Mouse (Mus musculus): ENCODE results near the gene Tmem132d. TPM values are rescaled to one million over a fixed set of nuclear protein-coding genes. Genes with fewer than 3 reads are reported as not detected.

Gene Tmem132d
- total RNA-seq, 2 experiments from 2014 or later, result not detected

DNA sequence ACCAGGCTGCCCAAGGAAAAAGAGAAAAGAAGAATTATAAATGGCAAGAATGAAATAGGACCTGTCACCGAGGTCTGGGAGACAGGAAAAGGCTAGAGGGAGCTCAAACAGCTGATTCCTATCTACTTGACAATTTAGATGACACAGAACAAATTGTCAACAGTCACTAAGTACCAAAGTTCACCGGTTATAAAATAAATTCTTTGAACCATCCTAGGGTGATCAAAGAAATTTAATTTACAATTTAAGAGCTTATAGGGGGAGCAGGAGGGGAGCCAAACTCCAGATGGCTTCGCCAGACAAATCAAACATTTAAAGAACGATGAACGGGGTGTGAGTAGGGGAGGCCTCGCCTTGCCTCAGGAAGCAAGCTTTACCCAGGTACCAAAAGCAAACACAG is 20.6 kb downstream of the Tmem132d start:
- no peak for ATAC-seq (replicated peaks; ENCODE audit: low FRiP score, poor library complexity, severe bottlenecking)

- ATAC-seq (replicated peaks; ENCODE audit: low FRiP score, poor library complexity, severe bottlenecking), result no peak
These were observed 25.3 kb downstream of the Tmem132d start for GRCm38 (mm10) chr5:128407546-128407945.

- ATAC-seq (replicated peaks; ENCODE audit: low FRiP score, poor library complexity, severe bottlenecking), result no peak
These were observed 27.8 kb downstream of the Tmem132d start for GRCm38 (mm10) chr5:128405071-128405470.

DNA sequence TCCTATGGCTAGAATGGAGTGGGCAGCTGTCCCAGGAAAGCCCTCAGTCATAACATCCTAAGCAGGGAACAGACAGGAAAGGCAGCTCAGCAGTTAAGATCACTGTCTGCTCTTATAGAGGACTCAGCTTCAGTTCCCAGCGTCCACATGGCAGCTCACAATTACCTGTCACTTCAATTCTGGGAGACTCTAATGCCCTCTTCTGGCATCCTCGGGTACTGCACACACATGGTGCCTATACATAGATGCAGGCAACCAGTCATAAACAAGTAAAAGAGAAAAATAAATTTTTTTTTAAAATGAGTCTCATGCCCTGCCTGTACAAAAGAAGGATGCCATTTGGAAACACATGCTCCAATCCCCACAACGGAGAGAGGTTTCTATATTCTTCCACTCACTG is 28.7 kb downstream of the Tmem132d start:
- no peak for ATAC-seq (replicated peaks; ENCODE audit: low FRiP score, poor library complexity, severe bottlenecking)

DNA sequence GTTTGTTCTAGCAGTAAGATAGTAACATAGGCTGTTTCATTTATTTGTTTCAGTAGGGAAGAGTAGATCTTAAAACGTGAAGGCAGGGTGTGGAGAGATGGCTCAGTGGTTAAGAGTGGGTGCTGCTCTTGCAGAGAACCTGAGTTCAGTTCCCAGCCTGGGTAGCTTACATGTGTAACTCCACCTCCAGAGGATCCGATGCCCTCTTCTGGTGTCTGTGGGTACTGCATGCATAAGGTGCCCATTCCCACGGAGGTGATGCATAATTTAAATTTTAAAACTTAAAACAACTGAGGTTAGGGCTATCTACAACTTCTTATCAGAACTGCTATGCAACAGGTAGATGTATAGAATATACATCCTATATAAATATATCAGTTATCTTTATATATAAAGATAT is 40.5 kb downstream of the Tmem132d start:
- ATAC-seq (replicated peaks; ENCODE audit: low FRiP score, poor library complexity, severe bottlenecking), result no peak

DNA sequence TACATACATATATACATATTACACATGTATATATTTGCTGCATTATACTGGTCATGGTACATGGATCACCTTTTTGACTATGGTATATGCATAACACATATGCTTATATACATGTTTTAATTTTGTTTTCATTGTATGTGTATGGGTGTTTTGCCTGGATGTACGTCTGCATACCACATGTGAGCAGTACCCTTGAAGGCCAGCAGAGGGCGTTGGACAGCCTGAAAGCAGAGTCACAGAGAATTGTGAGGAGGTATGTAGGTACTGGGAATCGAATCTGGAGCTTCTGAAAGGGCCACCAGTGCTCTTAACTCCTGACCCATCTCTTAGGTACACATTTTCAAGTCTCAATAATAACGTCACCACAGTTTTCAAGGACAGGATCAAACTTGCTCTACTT is 43.2 kb downstream of the Tmem132d start:
- ATAC-seq (replicated peaks; ENCODE audit: low FRiP score, poor library complexity, severe bottlenecking), result no peak

- no peak for ATAC-seq (replicated peaks; ENCODE audit: low FRiP score, poor library complexity, severe bottlenecking)
These were observed 44.3 kb downstream of the Tmem132d start for GRCm38 (mm10) chr5:128388358-128389141.

DNA sequence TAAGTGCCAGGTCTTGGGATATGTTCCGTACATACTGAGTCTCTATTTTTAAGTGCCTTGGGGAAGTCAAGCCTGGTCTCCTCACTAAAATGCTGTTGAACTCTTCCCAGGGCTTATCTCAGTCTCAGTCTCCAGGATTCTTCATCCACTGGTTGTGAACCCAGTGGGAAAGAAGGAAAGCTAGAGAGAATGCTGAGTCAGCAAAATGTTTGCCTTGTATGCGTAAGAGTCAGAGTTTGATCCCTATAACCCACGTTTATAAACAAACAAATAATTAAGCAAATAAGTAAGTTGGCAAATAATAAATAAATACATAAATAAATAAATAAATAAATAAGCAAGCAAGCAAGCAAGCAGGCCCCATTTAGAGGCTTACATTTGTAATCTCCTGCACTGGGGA is 63.1 kb downstream of the Tmem132d start:
- ATAC-seq (replicated peaks; ENCODE audit: low FRiP score, poor library complexity, severe bottlenecking), result no peak

DNA sequence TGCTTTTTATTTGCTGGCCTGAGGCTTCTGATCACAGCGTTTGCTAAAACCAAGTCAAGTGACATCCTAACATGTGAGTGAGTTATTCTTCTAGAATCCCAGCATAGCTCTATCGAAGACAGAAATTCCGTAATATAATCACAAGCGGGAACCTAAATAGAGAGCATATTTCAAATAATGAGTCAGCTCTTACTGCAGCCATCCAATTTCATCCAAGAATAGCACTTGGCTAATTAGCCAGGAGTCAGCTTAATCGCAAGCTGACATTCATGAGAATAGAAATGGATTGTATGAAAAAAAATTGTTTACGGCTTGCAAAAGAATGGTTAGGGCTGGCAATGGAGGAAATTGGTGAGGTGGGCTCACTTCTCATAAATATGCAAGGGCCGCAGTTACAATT is 63.8 kb downstream of the Tmem132d start:
- ATAC-seq (replicated peaks; ENCODE audit: low FRiP score, poor library complexity, severe bottlenecking), result no peak

DNA sequence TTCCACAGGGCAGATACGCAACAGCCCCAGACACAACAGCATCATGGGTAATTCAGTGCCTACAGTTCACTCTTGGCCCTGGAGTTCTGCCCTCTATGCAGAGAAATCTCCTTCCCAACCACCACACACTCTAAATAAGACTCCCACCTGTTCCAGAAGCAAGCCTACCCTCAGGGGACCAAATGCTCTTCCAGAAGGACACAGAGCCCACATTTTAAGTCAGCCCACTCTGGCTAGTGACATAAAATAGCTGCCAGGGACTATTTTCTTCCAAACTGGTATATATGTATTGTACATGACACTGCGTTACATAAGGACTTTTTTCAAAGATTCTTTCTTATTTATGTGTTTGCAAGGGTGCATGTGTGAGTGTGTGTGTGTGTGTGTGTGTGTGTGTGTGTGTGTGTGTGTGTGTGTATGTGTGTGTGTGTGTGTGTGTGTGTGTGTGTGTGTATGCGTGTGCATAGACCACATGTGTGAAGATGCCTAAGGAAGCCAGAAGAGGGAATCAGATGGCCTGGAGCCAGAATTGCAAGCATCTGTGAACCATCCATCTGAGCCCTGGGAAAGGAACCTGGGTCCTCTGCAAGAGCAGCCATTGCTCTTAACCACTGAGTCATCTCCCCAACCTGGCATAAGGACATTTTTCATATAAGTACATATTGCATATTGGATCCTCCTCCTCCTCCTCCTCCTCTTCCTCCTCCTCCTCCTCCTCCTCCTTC is 67.5 kb downstream of the Tmem132d start:
- ATAC-seq (replicated peaks; ENCODE audit: low FRiP score, poor library complexity, severe bottlenecking), result no peak

- no peak for ATAC-seq (replicated peaks; ENCODE audit: low FRiP score, poor library complexity, severe bottlenecking)
These were observed 71.8 kb downstream of the Tmem132d start for GRCm38 (mm10) chr5:128360946-128361675.

DNA sequence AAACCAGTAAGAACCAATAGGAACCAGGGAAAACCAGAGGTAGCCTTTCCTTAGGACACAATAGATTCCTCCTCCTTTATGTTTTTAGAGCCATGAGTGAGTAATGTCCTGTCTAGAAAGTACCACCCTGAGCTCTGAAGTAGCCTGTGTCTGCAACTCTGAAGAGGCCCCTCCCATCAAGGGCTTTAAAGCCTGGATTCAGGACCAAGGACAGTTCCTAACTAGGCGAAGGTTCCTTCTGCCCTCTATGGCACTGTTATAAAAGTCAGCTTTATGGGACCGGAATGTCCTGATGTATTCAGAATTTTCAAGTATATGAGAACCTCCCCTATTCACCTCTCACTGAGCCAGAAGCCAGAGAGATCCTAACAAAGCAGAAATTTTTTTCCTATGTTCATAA is 84.0 kb downstream of the Tmem132d start:
- no peak for ATAC-seq (replicated peaks; ENCODE audit: low FRiP score, poor library complexity, severe bottlenecking)

DNA sequence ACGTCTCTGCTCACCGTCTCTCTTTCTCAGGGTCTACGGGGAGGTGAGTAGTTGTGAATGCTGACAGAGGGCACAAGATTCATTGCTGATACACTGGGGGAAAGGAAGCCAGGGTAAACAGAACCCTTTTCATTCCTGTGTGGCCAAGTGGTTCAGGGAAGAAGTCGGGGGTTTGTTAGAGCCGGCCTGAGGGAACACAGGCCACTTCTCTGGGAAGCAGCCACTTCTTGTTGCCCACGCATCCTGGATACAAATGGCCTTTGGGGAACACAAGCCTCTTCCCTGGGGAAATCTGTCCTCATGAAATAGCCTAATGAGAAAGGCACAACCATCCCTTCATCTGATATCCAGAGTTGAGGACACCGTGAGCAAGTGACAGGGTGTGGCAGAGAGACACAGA is 96.0 kb downstream of the Tmem132d start:
- no peak for ATAC-seq (replicated peaks; ENCODE audit: low FRiP score, poor library complexity, severe bottlenecking)

DNA sequence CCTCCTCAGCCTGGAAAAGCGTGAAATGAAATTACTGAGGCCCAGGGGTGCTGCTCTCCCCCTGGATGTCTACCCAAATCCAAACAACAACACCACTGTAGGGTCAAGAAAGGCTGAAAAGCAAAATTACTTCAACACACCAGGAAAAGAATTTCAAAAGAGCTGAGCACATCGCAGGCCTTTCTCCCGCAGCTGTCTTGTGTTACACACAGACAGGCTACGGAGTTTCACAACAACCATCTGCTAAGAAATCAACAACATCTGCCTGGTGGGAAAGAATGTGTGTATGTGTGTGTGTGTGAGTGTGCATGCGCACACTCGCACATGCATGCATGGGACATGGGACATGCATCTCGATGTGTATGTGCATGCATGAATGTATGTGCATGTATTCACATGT is 100.1 kb downstream of the Tmem132d start:
- ATAC-seq (replicated peaks; ENCODE audit: low FRiP score, poor library complexity, severe bottlenecking), result no peak

DNA sequence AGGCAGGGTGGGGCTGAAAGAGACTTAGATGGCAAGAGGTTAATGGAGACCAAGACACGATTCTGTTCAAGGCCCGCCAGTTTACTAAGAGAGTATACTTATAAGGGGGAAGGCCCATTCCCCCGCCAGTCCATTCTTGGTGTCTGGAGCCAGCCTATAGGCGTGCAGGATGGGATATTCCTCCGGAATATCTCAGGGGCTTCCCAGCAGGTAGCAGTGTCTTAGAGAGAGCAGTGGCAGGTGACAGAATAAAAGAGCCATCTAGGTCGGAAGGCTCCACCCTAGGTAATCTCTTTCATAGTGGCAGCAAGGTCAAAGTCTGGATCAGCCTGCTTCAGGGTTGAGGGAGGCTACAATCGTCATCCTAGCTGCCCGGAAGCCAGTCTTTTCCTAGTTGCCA is 102.5 kb downstream of the Tmem132d start:
- no peak for ATAC-seq (replicated peaks; ENCODE audit: low FRiP score, poor library complexity, severe bottlenecking)

- ATAC-seq (replicated peaks; ENCODE audit: low FRiP score, poor library complexity, severe bottlenecking), result no peak
These were observed 130.5 kb downstream of the Tmem132d start for GRCm38 (mm10) chr5:128302387-128302786.

- no peak for ATAC-seq (replicated peaks; ENCODE audit: low FRiP score, poor library complexity, severe bottlenecking)
These were observed 141.7 kb downstream of the Tmem132d start for GRCm38 (mm10) chr5:128291191-128291590.

GRCm38 (mm10) chr5:128273255-128273654 is 159.6 kb downstream of the Tmem132d start:
- no peak for ATAC-seq (replicated peaks; ENCODE audit: low FRiP score, poor library complexity, severe bottlenecking)

DNA sequence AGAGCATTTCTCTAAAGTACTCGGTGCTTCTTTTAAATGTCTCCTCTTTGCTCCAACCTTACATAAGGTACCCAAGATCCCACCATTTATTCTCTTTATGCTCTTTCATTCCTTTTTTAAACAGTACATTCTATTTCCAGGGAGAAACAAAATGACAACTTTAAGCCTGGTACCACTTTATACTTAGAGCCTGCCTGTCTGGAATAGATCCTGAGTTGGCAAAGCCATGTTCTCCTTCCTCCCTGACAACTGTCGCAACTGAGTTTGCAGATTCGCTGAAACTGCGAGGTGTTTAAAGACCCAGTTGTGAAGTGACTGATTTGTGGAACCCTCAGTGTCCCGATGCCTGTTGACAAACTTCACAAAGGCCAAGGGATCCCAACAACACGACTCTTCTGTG is 165.5 kb downstream of the Tmem132d start:
- ATAC-seq (replicated peaks; ENCODE audit: low FRiP score, poor library complexity, severe bottlenecking), result no peak

- no peak for ATAC-seq (replicated peaks; ENCODE audit: low FRiP score, poor library complexity, severe bottlenecking)
These were observed 188.7 kb downstream of the Tmem132d start for GRCm38 (mm10) chr5:128244219-128244618.

All from erythroblast, adult 5-6 weeks (primary cell).